Mouse (Mus musculus) bone marrow, adult 2 months (tissue): ENCODE measurements around the gene Map2k1.

ENCODE experiments used
- CTCF ChIP-seq: fragments of 200-500 bp; IDR thresholded peaks from 2 replicates; pipeline ENCODE4 v1.5.1; 2011; ENCODE audit warnings: low read length, control low read depth; ENCODE audit not compliant: control insufficient read depth, insufficient read depth
- POLR2A ChIP-seq: fragments of 200-500 bp; IDR thresholded peaks from 2 replicates; pipeline ENCODE4 v1.6.1; 2011; ENCODE audit warnings: low read depth, mild to moderate bottlenecking, control low read depth, low read length, borderline replicate concordance; ENCODE audit not compliant: control insufficient read depth

GRCm38 (mm10) chr9:64240681-64241080 is 12.8 kb downstream of the Map2k1 start:
- TF ChIP-seq CTCF (no peak), POLR2A (no peak)
